8 mouse cellular contexts compared by ENCODE assay signal in the genomic region with DNA sequence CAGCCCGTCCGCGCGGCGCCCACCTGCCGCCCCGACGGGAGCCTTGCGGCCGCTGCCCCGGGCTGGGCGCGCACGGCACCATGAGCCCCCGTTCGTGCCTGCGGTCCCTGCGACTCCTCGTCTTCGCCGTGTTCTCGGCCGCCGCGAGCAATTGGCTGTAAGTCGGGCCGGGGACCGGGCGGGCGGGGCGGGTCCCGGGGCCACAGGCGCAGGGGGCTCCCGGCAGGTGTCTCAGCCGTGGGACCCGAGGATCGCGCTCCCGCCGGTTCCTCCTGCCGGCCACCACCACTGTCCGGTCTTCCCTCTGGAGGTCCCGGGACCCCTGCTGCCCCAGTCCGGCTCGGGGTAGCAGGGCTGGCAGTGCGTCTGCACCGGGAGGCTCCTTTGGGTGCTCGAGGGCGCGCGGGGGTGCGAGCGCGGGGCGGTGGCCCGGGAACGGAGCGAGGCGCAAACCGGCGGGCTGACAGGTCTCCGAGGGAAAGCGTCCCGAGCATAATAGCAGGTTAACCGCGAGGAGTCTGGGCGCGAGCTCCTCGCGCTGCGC. TPM values are rescaled to one million over a fixed set of nuclear protein-coding genes. Genes with fewer than 3 reads are reported as not detected.
A peak's percentile ranks its signal among the peaks of the same experiment; 100 is the strongest.
DNase-seq lines count a peak whose midpoint lies in the region; ATAC-seq and TF ChIP-seq lines count a peak whose summit lies in the region.

No protein-coding gene starts in this region.

- peak overlapping the region; percentile 93 for H3K4me2 ChIP-seq in lung, embryonic 15.5 days
- H3K4me2 ChIP-seq in forebrain, embryonic 13.5 days = peak overlapping the region; percentile 85
- peak overlapping the region; percentile 96 for H3K4me2 ChIP-seq in limb, embryonic 11.5 days (ENCODE audit: low read depth, severe bottlenecking)

- no peak for TF ChIP-seq POLR2A in olfactory bulb, adult 2 months (IDR thresholded peaks at IDR 0.05; ENCODE audit: insufficient read depth, low read depth, low read length)

- no peak overlapping the region for H3K27ac ChIP-seq in lung, embryonic 15.5 days
- no peak overlapping the region for H3K27ac ChIP-seq in forebrain, embryonic 13.5 days
- peak overlapping the region; percentile 21; the same call in 1 of the 2 replicates for H3K27ac ChIP-seq in limb, embryonic 11.5 days (replicated peaks; ENCODE audit: low read depth, low read length)
- H3K27ac ChIP-seq in olfactory bulb, adult 2 months (ENCODE audit: insufficient read depth, low read depth, low read length) = no peak overlapping the region

- TF ChIP-seq CTCF in olfactory bulb, adult 2 months (IDR thresholded peaks at IDR 0.05; ENCODE audit: insufficient read depth, low read depth, low read length) = no peak

- no peak for DNase-seq in lung, postnatal 36 days
- DNase-seq in limb, embryonic 11.5 days (ENCODE audit: low spot score) = peak; percentile 43
- DNase-seq in layer of hippocampus, adult 8-10 months (ENCODE audit: low spot score in 2 of 2) = no peak
- no peak for DNase-seq in urinary bladder, adult 2 months (ENCODE audit: low spot score)
- DNase-seq in adrenal gland, postnatal 4 days (ENCODE audit: low spot score in 2 of 2) = no peak

- ATAC-seq in lung, embryonic 15.5 days (ENCODE audit: borderline replicate concordance, extremely low read depth, low FRiP score, low TSS enrichment) = no peak
- ATAC-seq in forebrain, embryonic 13.5 days = no peak
- no peak for ATAC-seq in limb, embryonic 11.5 days (ENCODE audit: insufficient number of reproducible peaks, low FRiP score, low TSS enrichment, low read depth)

- no peaks in the 10 kb centered on the region for H3K9me3 ChIP-seq in lung, embryonic 15.5 days
- no peaks in the 10 kb centered on the region for H3K9me3 ChIP-seq in forebrain, embryonic 13.5 days (replicated peaks)
- no peaks in the 10 kb centered on the region for H3K9me3 ChIP-seq in limb, embryonic 11.5 days (ENCODE audit: control insufficient read depth, low read length)

- H3K4me1 ChIP-seq in lung, embryonic 15.5 days = peaks cover 44% of the 10 kb centered on the region
- H3K4me1 ChIP-seq in forebrain, embryonic 13.5 days = peaks cover 24% of the 10 kb centered on the region
- peaks cover 16% of the 10 kb centered on the region for H3K4me1 ChIP-seq in limb, embryonic 11.5 days (ENCODE audit: control insufficient read depth, insufficient read depth, low read length)
- peaks cover 19% of the 10 kb centered on the region for H3K4me1 ChIP-seq in olfactory bulb, adult 2 months (ENCODE audit: control insufficient read depth, insufficient read depth, low read length)

- peaks cover 85% of the 10 kb centered on the region for H3K27me3 ChIP-seq in lung, embryonic 15.5 days
- peaks cover 81% of the 10 kb centered on the region for H3K27me3 ChIP-seq in forebrain, embryonic 13.5 days
- H3K27me3 ChIP-seq in limb, embryonic 11.5 days (ENCODE audit: control insufficient read depth, insufficient read depth, low read length) = peaks cover 62% of the 10 kb centered on the region

- H3K4me3 ChIP-seq in lung, embryonic 15.5 days = peak overlapping the region; percentile 49
- peak overlapping the region; percentile 49 for H3K4me3 ChIP-seq in forebrain, embryonic 13.5 days
- peak overlapping the region; percentile 45 for H3K4me3 ChIP-seq in limb, embryonic 11.5 days (ENCODE audit: low read depth, low read length)
- peak overlapping the region; percentile 36 for H3K4me3 ChIP-seq in olfactory bulb, adult 2 months (ENCODE audit: insufficient read depth, low read depth, low read length)

- H3K9ac ChIP-seq in lung, embryonic 15.5 days = 0 out of 2 replicates have a peak overlapping the region, but pooled peaks have one; percentile 43
- H3K9ac ChIP-seq in forebrain, embryonic 13.5 days = peak overlapping the region; percentile 55
- peak overlapping the region; percentile 47; the same call in 1 of the 2 replicates for H3K9ac ChIP-seq in limb, embryonic 11.5 days (ENCODE audit: low read length)

- no peaks in the 10 kb centered on the region for H3K36me3 ChIP-seq in lung, embryonic 15.5 days
- H3K36me3 ChIP-seq in forebrain, embryonic 13.5 days (ENCODE audit: poor library complexity, severe bottlenecking) = no peaks in the 10 kb centered on the region
- no peaks in the 10 kb centered on the region for H3K36me3 ChIP-seq in limb, embryonic 11.5 days (ENCODE audit: control insufficient read depth, insufficient read depth, low read length)

- WGBS in lung, embryonic 15.5 days = under 1% methylated on average over 66 of the region's 71 CpGs
- WGBS in forebrain, embryonic 13.5 days = under 1% methylated on average over 45 of the region's 71 CpGs
- 0% methylated on average over 60 of the region's 71 CpGs for WGBS in limb, embryonic 11.5 days
- WGBS in olfactory bulb, adult 2 months = 2% methylated on average over 70 of the region's 71 CpGs

RNA-seq across cellular contexts. Expression of gene Wnt4, which starts 0.4 kb away (rescaled TPM):
- polyA plus RNA-seq in lung, embryonic 15.5 days (2015; fragmentation: Nextera tagmentation; extraction: Ambion mirVana) = 1.8 and 1.9 TPM in 2 replicates
- 0.28 and 0.30 TPM in 2 replicates for polyA plus RNA-seq in forebrain, embryonic 13.5 days (2015; fragmentation: Nextera tagmentation; extraction: Ambion mirVana)
- 3.5 and 5.1 TPM in 2 replicates for polyA plus RNA-seq in limb, embryonic 11.5 days (2014; fragmentation: Nextera tagmentation; extraction: Ambion mirVana)
- polyA plus RNA-seq in olfactory bulb, adult 2 months (2012; ENCODE audit: insufficient read depth, insufficient read length, low replicate concordance, missing spikeins) = not detected in 2 replicates
- 1 to 10 TPM; 5.2 to 7.7 (median 7.1) TPM for total RNA-seq in layer of hippocampus, adult 8-10 months (2022)
- 25.1 and 28.3 TPM in 2 replicates for polyA plus RNA-seq in urinary bladder, adult 2 months (2012; rRNA removed)
- 10 to 100 TPM; 68.5 to 70.1 TPM for total RNA-seq in adrenal gland, postnatal 4 days (2021)
